Mouse (Mus musculus): Measurements from ENCODE around the gene Eps8l2. TPM values are rescaled to one million over a fixed set of nuclear protein-coding genes. Genes with fewer than 3 reads are reported as not detected.

Eps8l2 gene
- polyA plus RNA-seq, 1 experiment, result 0.67 TPM

DNA sequence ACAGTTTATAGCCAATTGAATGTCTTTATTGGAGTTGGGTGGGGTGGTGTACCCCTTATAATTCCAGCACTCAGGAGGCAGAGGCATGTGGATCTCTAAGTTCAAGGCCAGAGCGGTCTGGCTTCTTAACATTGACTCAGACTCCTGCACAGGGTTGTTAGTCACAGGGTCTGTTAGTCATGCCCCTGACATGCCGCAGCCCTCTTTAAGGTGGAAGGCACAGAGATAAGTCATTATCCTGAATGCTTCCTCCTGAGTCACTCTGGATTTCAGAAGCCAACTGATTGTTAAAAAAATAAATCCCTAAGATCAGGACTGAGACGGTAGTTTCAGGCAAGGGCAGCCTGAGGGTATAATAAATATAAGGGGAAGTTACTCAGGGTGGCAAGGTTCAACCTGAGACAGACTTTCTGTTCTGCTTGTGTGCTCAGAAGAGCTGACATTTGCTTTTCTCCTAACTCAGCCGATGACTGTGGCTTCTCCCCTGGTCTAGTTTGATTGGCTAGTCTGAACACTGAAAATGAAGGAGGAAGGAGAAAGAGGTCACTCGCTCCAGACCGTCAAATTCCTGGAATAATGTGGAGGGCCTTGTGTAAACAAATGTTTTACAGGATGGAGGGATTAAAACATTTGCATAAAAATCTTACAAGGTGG is 33.4 kb downstream of the Eps8l2 start:
- Histone ChIP-seq H3K79me2 (ENCODE audit: control insufficient read depth, insufficient read depth) (no peaks in the 10 kb centered on the region), H3K4me3 (ENCODE audit: insufficient read depth, poor library complexity, severe bottlenecking) (no peak overlapping the region), H3K79me3 (ENCODE audit: low read depth) (no peaks in the 10 kb centered on the region), H3ac (ENCODE audit: control insufficient read depth, insufficient read length, low read depth) (no peak overlapping the region), H3K27me3 (ENCODE audit: control insufficient read depth, insufficient read depth, insufficient read length) (no peaks in the 10 kb centered on the region), H3K36me3 (ENCODE audit: control insufficient read depth, insufficient read depth) (no peaks in the 10 kb centered on the region)
- TF ChIP-seq MYOD1 (IDR thresholded peaks at IDR 0.05; ENCODE audit: control insufficient read depth, insufficient read length, low read depth), result no peak
- TF ChIP-seq MYOG (IDR thresholded peaks at IDR 0.05; ENCODE audit: control insufficient read depth, extremely low read depth, insufficient read length), result no peak
- peak; percentile 5 for TF ChIP-seq USF1 (IDR thresholded peaks at IDR 0.05; ENCODE audit: low read depth)
- TF ChIP-seq CEBPB (IDR thresholded peaks at IDR 0.05; ENCODE audit: low read depth), result no peak
- peak; percentile 67 for TF ChIP-seq MAX (IDR thresholded peaks at IDR 0.05)
- TF ChIP-seq FOSL1 (IDR thresholded peaks at IDR 0.05; ENCODE audit: insufficient read depth, low read length, poor library complexity, severe bottlenecking), result peak; percentile 80
- no peak for TF ChIP-seq CTCF (IDR thresholded peaks at IDR 0.05; ENCODE audit: control insufficient read depth, insufficient read depth, insufficient read length)

DNA sequence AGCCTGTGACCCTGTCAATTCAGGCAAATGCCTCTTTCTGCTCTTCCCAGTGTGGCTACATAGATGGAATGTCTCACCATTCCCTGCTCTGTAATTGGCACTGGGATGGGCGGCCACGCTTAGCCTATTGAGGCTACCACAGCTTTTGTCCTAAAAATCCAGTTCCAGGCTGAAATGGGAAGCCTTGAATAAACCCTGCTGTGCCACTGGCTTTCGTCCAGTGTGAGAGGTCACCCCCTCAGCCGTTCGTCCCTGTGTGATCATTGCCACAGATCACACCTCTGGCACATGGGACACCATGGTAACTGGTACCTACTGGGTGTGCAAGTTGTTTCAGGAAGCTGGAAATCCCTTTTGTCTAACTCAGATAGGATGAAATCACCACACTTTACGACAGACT is 34.9 kb downstream of the Eps8l2 start:
- Histone ChIP-seq H3K79me2 (ENCODE audit: control insufficient read depth, insufficient read depth) (no peaks in the 10 kb centered on the region), H3K79me3 (ENCODE audit: low read depth) (no peaks in the 10 kb centered on the region), H3K36me3 (ENCODE audit: control insufficient read depth, insufficient read depth) (no peaks in the 10 kb centered on the region), H3K27me3 (ENCODE audit: control insufficient read depth, insufficient read depth, insufficient read length) (no peaks in the 10 kb centered on the region), H3K4me3 (ENCODE audit: insufficient read depth, poor library complexity, severe bottlenecking) (no peak overlapping the region), H3ac (ENCODE audit: control insufficient read depth, insufficient read length, low read depth) (no peak overlapping the region)
- TF ChIP-seq MAX (IDR thresholded peaks at IDR 0.05) (no peak), MYOG (IDR thresholded peaks at IDR 0.05; ENCODE audit: control insufficient read depth, extremely low read depth, insufficient read length) (no peak), CEBPB (IDR thresholded peaks at IDR 0.05; ENCODE audit: low read depth) (no peak), FOSL1 (IDR thresholded peaks at IDR 0.05; ENCODE audit: insufficient read depth, low read length, poor library complexity, severe bottlenecking) (no peak), MYOD1 (IDR thresholded peaks at IDR 0.05; ENCODE audit: control insufficient read depth, insufficient read length, low read depth) (no peak), CTCF (IDR thresholded peaks at IDR 0.05; ENCODE audit: control insufficient read depth, insufficient read depth, insufficient read length) (no peak)

DNA sequence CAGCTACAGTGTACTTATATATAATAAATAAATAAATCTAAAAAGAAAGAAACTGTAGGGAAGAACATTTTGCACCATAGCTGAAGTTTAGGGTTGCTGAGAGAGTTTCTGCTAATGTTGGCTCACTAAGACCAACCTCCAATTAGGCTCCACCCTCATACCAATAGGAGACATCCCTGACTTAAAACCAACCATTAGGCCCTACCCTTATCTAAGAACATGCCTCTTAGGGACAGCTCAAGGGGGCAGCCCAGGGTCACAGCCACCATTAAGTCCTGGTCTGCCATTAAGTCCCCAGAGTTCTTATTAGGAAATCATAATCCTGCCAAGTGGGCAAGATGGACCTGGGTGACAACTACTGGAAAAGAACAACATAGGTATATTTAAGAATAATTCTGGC is 35.7 kb downstream of the Eps8l2 start:
- Histone ChIP-seq H3K79me3 (ENCODE audit: low read depth) (no peaks in the 10 kb centered on the region), H3K79me2 (ENCODE audit: control insufficient read depth, insufficient read depth) (no peaks in the 10 kb centered on the region), H3K4me3 (ENCODE audit: insufficient read depth, poor library complexity, severe bottlenecking) (no peak overlapping the region), H3K36me3 (ENCODE audit: control insufficient read depth, insufficient read depth) (no peaks in the 10 kb centered on the region), H3ac (ENCODE audit: control insufficient read depth, insufficient read length, low read depth) (no peak overlapping the region), H3K27me3 (ENCODE audit: control insufficient read depth, insufficient read depth, insufficient read length) (no peaks in the 10 kb centered on the region)
- TF ChIP-seq MYOG (IDR thresholded peaks at IDR 0.05; ENCODE audit: control insufficient read depth, extremely low read depth, insufficient read length) (no peak), CEBPB (IDR thresholded peaks at IDR 0.05; ENCODE audit: low read depth) (no peak), FOSL1 (IDR thresholded peaks at IDR 0.05; ENCODE audit: insufficient read depth, low read length, poor library complexity, severe bottlenecking) (no peak)

DNA sequence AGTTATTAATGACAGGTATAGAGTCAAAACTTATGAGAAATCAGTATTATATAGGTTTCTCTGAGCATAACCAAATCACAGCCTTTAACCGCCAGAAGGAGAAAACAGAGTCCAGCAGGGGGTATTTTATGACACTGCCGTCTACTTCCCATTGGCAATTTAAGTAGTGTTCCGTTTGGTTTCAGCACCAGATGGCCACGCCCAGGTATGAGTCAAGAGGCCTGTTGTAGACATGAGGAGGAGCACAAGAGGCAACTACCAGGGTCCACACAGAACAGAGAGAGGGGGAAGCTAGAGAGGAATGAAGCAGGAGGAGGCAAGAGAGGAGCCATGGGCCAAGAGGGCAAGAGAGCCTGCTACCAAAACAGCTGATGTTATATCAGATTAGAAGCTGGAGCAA is 40.9 kb downstream of the Eps8l2 start:
- Histone ChIP-seq H3ac (ENCODE audit: control insufficient read depth, insufficient read length, low read depth) (no peak overlapping the region), H3K4me3 (ENCODE audit: insufficient read depth, poor library complexity, severe bottlenecking) (no peak overlapping the region), H3K27me3 (ENCODE audit: control insufficient read depth, insufficient read depth, insufficient read length) (peaks cover 15% of the 10 kb centered on the region), H3K79me2 (ENCODE audit: control insufficient read depth, insufficient read depth) (no peaks in the 10 kb centered on the region), H3K79me3 (ENCODE audit: low read depth) (no peaks in the 10 kb centered on the region), H3K36me3 (ENCODE audit: control insufficient read depth, insufficient read depth) (no peaks in the 10 kb centered on the region)
- TF ChIP-seq MYOD1 (IDR thresholded peaks at IDR 0.05; ENCODE audit: control insufficient read depth, insufficient read length, low read depth) (no peak), USF1 (IDR thresholded peaks at IDR 0.05; ENCODE audit: low read depth) (no peak), CTCF (IDR thresholded peaks at IDR 0.05; ENCODE audit: control insufficient read depth, insufficient read depth, insufficient read length) (no peak), FOSL1 (IDR thresholded peaks at IDR 0.05; ENCODE audit: insufficient read depth, low read length, poor library complexity, severe bottlenecking) (no peak), MYOG (IDR thresholded peaks at IDR 0.05; ENCODE audit: control insufficient read depth, extremely low read depth, insufficient read length) (no peak)

DNA sequence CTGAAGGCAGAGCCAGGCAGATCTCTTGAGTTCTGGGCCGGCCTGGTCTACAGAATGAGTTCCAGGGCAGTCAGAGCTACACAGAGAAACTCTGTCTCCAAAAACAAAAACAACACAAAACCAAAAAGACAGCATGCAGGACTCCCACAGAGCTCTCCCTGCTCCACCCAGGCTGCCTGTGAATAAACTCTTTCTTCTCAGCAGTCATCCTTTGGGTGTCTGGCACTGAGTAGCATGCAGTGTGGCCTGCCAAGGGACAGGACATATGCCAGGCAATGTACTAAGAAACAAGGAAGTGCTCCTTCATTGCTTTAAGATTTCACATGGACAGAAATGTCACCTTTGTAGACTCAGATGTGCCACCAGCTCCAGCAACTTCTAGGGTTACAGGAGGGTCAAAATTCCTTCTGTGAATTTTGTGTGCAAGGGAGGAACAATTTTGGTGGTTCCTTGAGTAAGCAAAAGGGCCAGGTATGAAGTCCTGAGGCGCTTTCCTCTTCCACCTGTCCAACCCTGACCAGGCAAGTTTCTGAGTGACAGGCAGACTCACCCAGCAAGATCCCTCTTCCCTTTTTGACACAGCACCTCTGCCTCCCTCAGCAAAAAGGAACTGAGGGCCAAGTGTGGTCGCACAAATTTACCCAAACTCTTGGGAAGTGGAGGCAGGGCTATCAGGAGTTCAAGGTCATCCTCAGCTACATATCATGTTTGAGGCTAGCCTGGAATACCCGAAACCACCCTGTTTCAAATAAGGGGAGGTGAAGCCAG is 42.6 kb downstream of the Eps8l2 start:
- Histone ChIP-seq H3K4me3 (ENCODE audit: insufficient read depth, poor library complexity, severe bottlenecking) (no peak overlapping the region), H3K79me2 (ENCODE audit: control insufficient read depth, insufficient read depth) (no peaks in the 10 kb centered on the region), H3ac (ENCODE audit: control insufficient read depth, insufficient read length, low read depth) (no peak overlapping the region), H3K36me3 (ENCODE audit: control insufficient read depth, insufficient read depth) (no peaks in the 10 kb centered on the region), H3K27me3 (ENCODE audit: control insufficient read depth, insufficient read depth, insufficient read length) (peaks cover 16% of the 10 kb centered on the region), H3K79me3 (ENCODE audit: low read depth) (no peaks in the 10 kb centered on the region)
- no peak for TF ChIP-seq MAX (IDR thresholded peaks at IDR 0.05)
- TF ChIP-seq FOSL1 (IDR thresholded peaks at IDR 0.05; ENCODE audit: insufficient read depth, low read length, poor library complexity, severe bottlenecking), result no peak
- TF ChIP-seq CEBPB (IDR thresholded peaks at IDR 0.05; ENCODE audit: low read depth), result no peak
- TF ChIP-seq MYOD1 (IDR thresholded peaks at IDR 0.05; ENCODE audit: control insufficient read depth, insufficient read length, low read depth), result no peak
- TF ChIP-seq MYOG (IDR thresholded peaks at IDR 0.05; ENCODE audit: control insufficient read depth, extremely low read depth, insufficient read length), result no peak
- TF ChIP-seq CTCF (IDR thresholded peaks at IDR 0.05; ENCODE audit: control insufficient read depth, insufficient read depth, insufficient read length), result no peak
- TF ChIP-seq USF1 (IDR thresholded peaks at IDR 0.05; ENCODE audit: low read depth), result no peak

Measured in C2C12 (cell line).